In the genomic region with DNA sequence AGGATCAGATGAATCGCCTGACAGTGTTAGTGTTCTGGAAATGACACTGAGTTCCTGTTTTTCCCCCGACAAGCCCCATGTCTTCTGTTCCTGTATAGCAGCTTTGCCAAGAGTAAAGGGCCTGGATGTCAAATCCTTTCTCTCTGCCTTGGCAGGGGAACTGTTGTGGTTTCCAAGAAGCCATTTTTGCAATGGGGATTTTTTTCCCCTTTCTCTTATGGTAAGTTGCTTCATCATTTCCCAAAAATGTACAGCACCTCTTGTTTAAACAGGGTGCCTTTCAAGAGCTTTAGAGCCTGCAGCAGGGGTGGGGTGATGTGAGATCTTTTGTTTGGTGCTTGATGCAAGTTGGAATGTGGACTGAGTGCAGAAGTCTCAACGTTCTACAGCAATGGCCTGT, we compare ENCODE assay signal across 10 mouse cellular contexts.
DNase-seq lines count a peak whose midpoint lies in the region; ATAC-seq and TF ChIP-seq lines count a peak whose summit lies in the region.
"Had no signal": no experiment of that assay in that cellular context is flagged by ENCODE, and none has a peak within 500 bp of the region (broad histone marks: within the 10 kb centered on the region; RNA-seq: fewer than 3 reads in every experiment).

No protein-coding gene starts in this region.

- TF ChIP-seq CTCF in kidney, adult 2 months (conservative IDR thresholded peaks at IDR 0.05; ENCODE audit: insufficient read depth, insufficient read length, low read depth, low read length) = no peak
- no peak for TF ChIP-seq CTCF in thymus, adult 2 months (IDR thresholded peaks at IDR 0.05; ENCODE audit: borderline replicate concordance, control insufficient read depth, extremely low read depth, insufficient read depth, low read length, poor library complexity)

- H3K79me2 ChIP-seq in macrophage (ENCODE audit: inconsistent target) = peaks cover 85% of the 10 kb centered on the region

- intact Hi-C loops in gastrocnemius, postnatal 36 days (cut with DNase I) = no loop called here

- H3K4me2 ChIP-seq in heart, embryonic 13.5 days = no peak overlapping the region
- H3K4me2 ChIP-seq: hindbrain, embryonic 13.5 days had no signal

- peak overlapping the region; percentile 68 for H3K27ac ChIP-seq in kidney, adult 2 months (ENCODE audit: insufficient read depth, low read depth, low read length)
- H3K27ac ChIP-seq in heart, embryonic 13.5 days (replicated peaks) = peak overlapping the region; percentile 65
- H3K27ac ChIP-seq in macrophage = peak overlapping the region; percentile 98
- H3K27ac ChIP-seq in thymus, adult 2 months (ENCODE audit: control insufficient read depth, insufficient read depth, low read length) = no peak overlapping the region
- H3K27ac ChIP-seq: hindbrain, embryonic 13.5 days; liver, embryonic 14.5 days had no signal

- H3K9me3 ChIP-seq in heart, embryonic 13.5 days = no peaks in the 10 kb centered on the region
- H3K9me3 ChIP-seq: hindbrain, embryonic 13.5 days had no signal

- H3K36me3 ChIP-seq in kidney, adult 2 months (ENCODE audit: control insufficient read depth, insufficient read depth, low read length) = peaks cover 3% of the 10 kb centered on the region; the same call in 1 of the 2 replicates
- H3K36me3 ChIP-seq in heart, embryonic 13.5 days = no peaks in the 10 kb centered on the region; the same call in 1 of the 2 replicates
- H3K36me3 ChIP-seq in macrophage (ENCODE audit: inconsistent target) = no peaks in the 10 kb centered on the region; the same call in 1 of the 2 replicates
- peaks cover 6% of the 10 kb centered on the region; the same call in 1 of the 2 replicates for H3K36me3 ChIP-seq in thymus, adult 2 months (ENCODE audit: control insufficient read depth, insufficient read depth, low read length)
- H3K36me3 ChIP-seq: hindbrain, embryonic 13.5 days had no signal

- H3K4me1 ChIP-seq in kidney, adult 2 months (ENCODE audit: control insufficient read depth, insufficient read depth, low read length) = peaks cover 9% of the 10 kb centered on the region; the same call in 1 of the 2 replicates
- H3K4me1 ChIP-seq in heart, embryonic 13.5 days = peaks cover 33% of the 10 kb centered on the region
- no peaks in the 10 kb centered on the region for H3K4me1 ChIP-seq in thymus, adult 2 months (replicated peaks; ENCODE audit: control insufficient read depth, insufficient read depth, low read length)

- no peaks in the 10 kb centered on the region for H3K27me3 ChIP-seq in kidney, adult 2 months (replicated peaks; ENCODE audit: control insufficient read depth, insufficient read depth, low read length)
- H3K27me3 ChIP-seq in heart, embryonic 13.5 days (replicated peaks) = no peaks in the 10 kb centered on the region
- no peaks in the 10 kb centered on the region for H3K27me3 ChIP-seq in thymus, adult 2 months (ENCODE audit: control insufficient read depth, insufficient read depth, low read length)
- H3K27me3 ChIP-seq: hindbrain, embryonic 13.5 days had no signal

- 44% methylated on average over 3 of the region's 3 CpGs for WGBS in kidney, adult 2 months
- WGBS in heart, embryonic 13.5 days = 53% methylated on average over 3 of the region's 3 CpGs
- 0% methylated on average over 3 of the region's 3 CpGs for WGBS in macrophage (ENCODE audit: missing documents)
- WGBS in thymus, adult 2 months = 72% methylated on average over 3 of the region's 3 CpGs

- ATAC-seq in heart, embryonic 13.5 days (ENCODE audit: extremely low read depth, insufficient number of reproducible peaks, low FRiP score, low TSS enrichment) = no peak
- no peak for ATAC-seq in CD4-positive, CD25-positive, alpha-beta regulatory T cell, adult 4 months

- TF ChIP-seq POLR2A in kidney, adult 2 months (IDR thresholded peaks at IDR 0.05; ENCODE audit: low read depth, low read length) = no peak
- TF ChIP-seq POLR2A in thymus, adult 2 months (IDR thresholded peaks at IDR 0.05; ENCODE audit: control insufficient read depth, extremely low read depth, insufficient read depth, low read length, poor library complexity) = no peak

- DNase-seq in kidney, adult 2 months = peak; percentile 63
- DNase-seq in kidney, adult 9 months = no peak
- DNase-seq in NIH3T3 (ENCODE audit: low read depth) = peak; percentile 83
- no peak for DNase-seq in thymus, adult 2 months
- no peak for DNase-seq in gastrocnemius, postnatal 36 days

- no peak overlapping the region for H3K4me3 ChIP-seq in kidney, adult 2 months (ENCODE audit: insufficient read depth, low read depth, low read length)
- no peak overlapping the region for H3K4me3 ChIP-seq in heart, embryonic 13.5 days
- no peak overlapping the region for H3K4me3 ChIP-seq in macrophage (ENCODE audit: inconsistent target)
- H3K4me3 ChIP-seq in thymus, adult 2 months (ENCODE audit: control insufficient read depth, insufficient read depth, low read length) = no peak overlapping the region
- H3K4me3 ChIP-seq: hindbrain, embryonic 13.5 days had no signal

- no peak overlapping the region for H3K9ac ChIP-seq in heart, embryonic 13.5 days
- H3K9ac ChIP-seq: hindbrain, embryonic 13.5 days; liver, embryonic 14.5 days had no signal

Comparison
In these comparisons a context has a peak if more than half of its experiments do, and no peak if none do; other contexts are left out.
1. DNase-seq: peak in kidney, adult 2 months (single experiment) and NIH3T3 (single experiment); none in kidney, adult 9 months (single experiment), thymus, adult 2 months (single experiment) and gastrocnemius, postnatal 36 days (0 of 2).